Mouse (Mus musculus) stomach, embryonic 15.5 days (tissue): ENCODE data around the gene Aldoart1. TPM values are rescaled to one million over a fixed set of nuclear protein-coding genes. Genes with fewer than 3 reads are reported as not detected.

Source experiments
- ATAC-seq: fragments of 200-750 bp; cut with Nextera tagmentation; 2 replicates; pipeline ENCODE4 v1.8.0; 2017; ENCODE audit warnings: low read depth, moderate number of reproducible peaks, moderate TSS enrichment; ENCODE audit not compliant: insufficient read depth, low FRiP score
- H3K27ac ChIP-seq: fragments of 300-500 bp; sonication (generic); 2 replicates; pipeline ENCODE4 v1.5.1; 2015; ENCODE audit warnings: mild to moderate bottlenecking, inconsistent platforms
- H3K27me3 ChIP-seq: fragments of 300-500 bp; sonication (generic); replicated peaks from 2 replicates; pipeline ENCODE4 v1.6.1; 2015; ENCODE audit warnings: inconsistent platforms
- H3K36me3 ChIP-seq: fragments of 300-500 bp; sonication (generic); 2 replicates; pipeline ENCODE4 v1.6.1; 2015; ENCODE audit warnings: inconsistent platforms
- H3K4me1 ChIP-seq: fragments of 300-500 bp; sonication (generic); 2 replicates; pipeline ENCODE4 v1.6.1; 2015; ENCODE audit warnings: inconsistent platforms
- H3K4me2 ChIP-seq: fragments of 300-500 bp; sonication (generic); 2 replicates; pipeline ENCODE4 v1.6.1; 2015; ENCODE audit warnings: mild to moderate bottlenecking, inconsistent platforms
- H3K4me3 ChIP-seq: fragments of 300-500 bp; sonication (generic); replicated peaks from 2 replicates; pipeline ENCODE4 v1.5.1; 2015; ENCODE audit warnings: inconsistent platforms
- H3K9ac ChIP-seq: fragments of 300-500 bp; sonication (generic); 2 replicates; pipeline ENCODE4 v1.6.1; 2015; ENCODE audit warnings: inconsistent platforms
- H3K9me3 ChIP-seq: fragments of 300-500 bp; sonication (generic); 2 replicates; pipeline ENCODE4 v1.6.1; 2016; ENCODE audit warnings: inconsistent platforms
- WGBS: fragments of 180-500 bp; shearing (Covaris S2); methylation state at CpG from one replicate; pipeline ENCODE4 v1.1.7; 2015; 5-methylcytosine and 5-hydroxymethylcytosine counted together
- polyA plus RNA-seq: library from polyadenylated mRNA; unstranded; fragments of >200 nt; fragmentation: Nextera tagmentation; extraction: Ambion mirVana; gene quantifications from 2 replicates; pipeline ENCODE4 v1.2.1, GENCODE M21; 2015

Aldoart1 gene
- 0.69 TPM in 1 of 2 replicates, not detected in the other for polyA plus RNA-seq

- Histone ChIP-seq H3K9me3 (no peaks in the 10 kb centered on the region), H3K9ac (no peak within 1 kb of the TSS), H3K4me3 (no peak within 1 kb of the TSS), H3K27me3 (no peaks in the 10 kb centered on the region), H3K4me1 (no peaks in the 10 kb centered on the region), H3K4me2 (no peak within 1 kb of the TSS), H3K27ac (no peak within 1 kb of the TSS), H3K36me3 (no peaks in the 10 kb centered on the region)
- no peak for ATAC-seq
- whole genome bisulfite sequencing: 94% methylated on average over 9 of the region's 9 CpGs
These were observed at the start of gene Aldoart1 for GRCm38 (mm10) chr4:72852534-72852933. Aldoart1 (minus strand) TSS chr4:72852634.

GRCm38 (mm10) chr4:72901566-72901965 lies 49.1 kb upstream of the Aldoart1 start:
- WGBS: 54% methylated on average over 1 of the region's 1 CpGs
- H3K4me2 ChIP-seq: no peak overlapping the region
- no peak overlapping the region for H3K27ac ChIP-seq
- no peak overlapping the region for H3K4me3 ChIP-seq
- ATAC-seq: no peak
- no peaks in the 10 kb centered on the region for H3K4me1 ChIP-seq
- H3K9me3 ChIP-seq: no peaks in the 10 kb centered on the region
- H3K27me3 ChIP-seq: no peaks in the 10 kb centered on the region
- H3K36me3 ChIP-seq: no peaks in the 10 kb centered on the region
- H3K9ac ChIP-seq: no peak overlapping the region

DNA sequence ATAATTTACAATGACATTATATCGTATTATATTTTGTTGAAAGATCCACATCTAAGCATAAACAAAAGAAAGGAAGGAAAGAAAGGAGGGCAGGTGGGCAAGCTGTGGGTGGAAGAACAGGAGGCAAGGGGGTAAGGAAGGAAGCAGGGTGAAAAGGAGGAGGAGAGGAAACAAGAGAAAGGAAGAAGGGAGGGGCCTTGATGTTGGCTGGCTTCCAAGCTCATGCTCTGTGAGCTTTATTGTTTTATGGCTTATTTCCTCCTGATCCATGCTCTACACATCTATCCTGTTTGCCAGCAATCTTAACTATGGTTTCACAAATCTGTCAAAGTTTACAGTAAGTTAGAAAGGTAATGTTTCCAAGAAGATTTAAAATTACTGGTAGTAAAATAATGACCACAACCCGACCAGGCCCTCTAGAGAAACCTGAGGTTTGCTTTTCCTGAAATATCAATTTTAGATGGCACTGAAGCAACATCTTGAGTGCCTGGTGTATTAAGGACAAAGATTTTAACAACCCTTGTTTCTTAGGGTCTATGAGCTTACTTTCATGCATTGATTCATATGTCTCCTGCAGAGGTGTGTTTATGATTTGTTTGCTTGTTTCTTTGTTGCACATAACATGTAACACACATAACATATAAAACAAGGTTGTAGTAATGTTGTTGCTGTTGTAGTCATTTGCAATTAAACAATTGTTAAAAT lies 13.1 kb upstream of the Aldoart1 start:
- ATAC-seq: 0 out of 2 replicates have a peak, but pooled peaks have one; percentile 27

DNA sequence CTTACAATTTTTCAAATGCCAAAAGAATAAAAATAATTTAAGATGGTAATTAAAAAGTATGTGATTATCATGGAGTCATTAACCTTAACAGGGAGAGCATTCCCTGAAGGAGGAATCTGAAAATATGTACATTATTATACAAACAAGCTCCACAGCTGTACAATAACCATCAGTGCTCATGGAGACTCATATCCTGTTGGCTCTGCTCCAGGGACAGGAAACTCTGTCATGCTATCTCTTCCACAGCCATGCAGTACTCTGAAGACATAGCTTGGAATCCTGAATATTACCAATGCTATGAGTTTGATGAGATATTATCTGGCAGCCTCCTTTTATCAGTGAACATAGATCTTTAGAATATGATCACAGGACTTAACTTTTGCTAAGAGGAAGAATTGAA lies 8.2 kb downstream of the Aldoart1 start:
- Histone ChIP-seq H3K9me3 (no peaks in the 10 kb centered on the region), H3K27me3 (no peaks in the 10 kb centered on the region), H3K4me2 (no peak overlapping the region), H3K27ac (no peak overlapping the region), H3K9ac (no peak overlapping the region), H3K4me3 (no peak overlapping the region), H3K4me1 (no peaks in the 10 kb centered on the region), H3K36me3 (no peaks in the 10 kb centered on the region)
- ATAC-seq: no peak

More for the DNA sequence above, 13.1 kb upstream of the Aldoart1 start:
- Histone ChIP-seq H3K36me3 (no peaks in the 10 kb centered on the region), H3K4me1 (no peaks in the 10 kb centered on the region), H3K27ac (no peak overlapping the region), H3K4me2 (no peak overlapping the region), H3K4me3 (no peak overlapping the region), H3K9me3 (no peaks in the 10 kb centered on the region), H3K27me3 (no peaks in the 10 kb centered on the region), H3K9ac (no peak overlapping the region)
- WGBS: 63% methylated on average over 2 of the region's 2 CpGs

DNA sequence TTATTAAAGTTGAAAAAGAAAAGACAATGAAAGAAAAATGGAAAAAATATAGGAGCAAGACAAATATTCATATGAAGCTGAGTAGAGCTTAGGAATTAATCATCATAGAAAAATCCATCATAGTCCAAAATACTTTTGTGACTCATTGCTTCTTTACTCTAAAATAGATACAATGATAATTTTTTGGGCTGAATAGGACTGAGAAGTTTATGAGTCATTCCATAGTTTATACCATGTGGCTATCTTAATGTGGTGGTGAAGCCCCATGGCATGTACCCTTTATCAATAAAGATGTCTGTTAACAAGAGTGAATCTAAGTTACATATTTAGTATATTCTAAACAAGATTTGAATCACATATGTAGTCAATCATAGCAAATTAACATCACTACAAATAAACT lies 9.4 kb downstream of the Aldoart1 start:
- ATAC-seq: no peak
- Histone ChIP-seq H3K36me3 (no peaks in the 10 kb centered on the region), H3K9me3 (no peaks in the 10 kb centered on the region), H3K4me2 (no peak overlapping the region), H3K27ac (no peak overlapping the region), H3K27me3 (no peaks in the 10 kb centered on the region), H3K4me1 (no peaks in the 10 kb centered on the region), H3K9ac (no peak overlapping the region), H3K4me3 (no peak overlapping the region)

GRCm38 (mm10) chr4:72836430-72836829 lies 16.0 kb downstream of the Aldoart1 start:
- no peaks in the 10 kb centered on the region for H3K36me3 ChIP-seq
- no peak for ATAC-seq
- H3K4me1 ChIP-seq: no peaks in the 10 kb centered on the region
- H3K4me2 ChIP-seq: no peak overlapping the region
- no peak overlapping the region for H3K9ac ChIP-seq
- H3K4me3 ChIP-seq: no peak overlapping the region
- no peaks in the 10 kb centered on the region for H3K9me3 ChIP-seq
- H3K27me3 ChIP-seq: no peaks in the 10 kb centered on the region
- 62% methylated on average over 2 of the region's 2 CpGs for WGBS
- no peak overlapping the region for H3K27ac ChIP-seq

DNA sequence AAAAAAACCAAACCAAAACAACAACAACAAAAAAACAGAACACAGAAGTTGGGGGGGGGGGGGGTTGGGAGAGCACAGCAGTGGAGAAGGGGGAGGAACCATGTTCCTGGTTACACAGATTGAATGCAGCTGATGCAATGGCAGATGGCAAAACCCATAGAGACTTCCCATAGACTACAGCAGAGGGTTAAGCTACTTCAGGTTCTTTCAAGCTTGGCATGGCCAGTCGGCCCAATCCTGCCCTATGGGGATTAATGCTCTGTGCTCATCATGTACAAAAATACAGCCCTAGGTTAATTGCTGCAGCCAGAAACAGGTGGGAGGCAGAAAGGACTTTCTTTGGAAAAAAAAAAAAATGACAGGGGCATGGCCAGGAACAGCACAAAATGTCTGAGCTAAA lies 17.0 kb downstream of the Aldoart1 start:
- no peaks in the 10 kb centered on the region for H3K36me3 ChIP-seq
- no peak overlapping the region for H3K4me3 ChIP-seq
- H3K4me2 ChIP-seq: no peak overlapping the region
- H3K9me3 ChIP-seq: no peaks in the 10 kb centered on the region
- 77% methylated on average over 1 of the region's 1 CpGs for WGBS
- no peak overlapping the region for H3K27ac ChIP-seq
- no peaks in the 10 kb centered on the region for H3K4me1 ChIP-seq
- no peaks in the 10 kb centered on the region for H3K27me3 ChIP-seq
- no peak overlapping the region for H3K9ac ChIP-seq
- no peak for ATAC-seq

GRCm38 (mm10) chr4:72800816-72801215 lies 51.6 kb downstream of the Aldoart1 start:
- 87% methylated on average over 1 of the region's 1 CpGs for WGBS
- Histone ChIP-seq H3K4me1 (no peaks in the 10 kb centered on the region), H3K4me2 (no peak overlapping the region), H3K9ac (no peak overlapping the region), H3K27me3 (no peaks in the 10 kb centered on the region), H3K27ac (no peak overlapping the region), H3K36me3 (no peaks in the 10 kb centered on the region), H3K4me3 (no peak overlapping the region), H3K9me3 (no peaks in the 10 kb centered on the region)
- ATAC-seq: no peak
